Mouse (Mus musculus) activated CD4-positive, CD25-positive, alpha-beta regulatory T cell, adult 4 months (primary cell): ENCODE results near the gene Pdik1l. TPM values are rescaled to one million over a fixed set of nuclear protein-coding genes. Genes with fewer than 3 reads are reported as not detected.

Experiments used
- ATAC-seq: one replicate; pipeline ENCODE4 v1.8.0; 2017
- polyA plus RNA-seq, 2 experiments: library from polyadenylated mRNA; unstranded; fragments of 100-300 nt; shearing (Covaris generic); gene quantifications; one replicate each; pipeline ENCODE4 v1.2.1; 2017

The Pdik1l gene
- polyA plus RNA-seq, 2 experiments from 2014 or later: 17.2 to 19.1 TPM

DNA sequence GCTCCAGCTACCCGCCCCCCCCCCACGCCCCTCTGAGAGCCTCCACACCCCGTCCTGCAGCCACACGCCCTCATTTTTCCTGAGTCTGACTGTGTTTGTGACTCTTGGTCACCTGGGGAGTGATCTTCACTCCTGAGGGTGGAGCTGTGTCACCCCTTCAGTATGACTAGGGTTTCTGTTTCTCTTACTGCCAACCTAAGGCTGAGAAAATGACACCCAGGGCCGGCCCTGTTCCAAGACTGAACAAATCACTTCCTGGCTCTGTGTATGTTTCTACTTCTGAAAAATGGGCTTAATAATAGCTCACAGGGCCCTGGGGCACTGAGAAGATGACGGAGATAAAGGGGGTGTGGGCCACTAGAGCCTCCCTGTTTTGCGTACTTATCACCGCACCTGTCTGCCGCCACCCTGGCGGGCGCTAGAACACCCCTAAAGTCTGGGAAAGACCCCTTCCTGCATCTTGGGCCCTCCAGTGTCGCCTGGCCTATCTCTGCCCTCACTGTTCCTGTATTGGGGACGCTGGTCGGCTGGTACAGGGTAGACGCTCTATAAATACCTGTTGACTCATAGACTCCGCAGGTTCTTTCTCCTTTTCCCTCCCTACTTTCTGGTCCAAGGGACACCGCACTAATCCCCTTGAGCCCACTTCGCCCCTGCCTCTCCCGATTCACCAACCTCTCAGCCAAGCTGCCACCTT, 50.0 kb downstream of the Pdik1l start:
- no peak for ATAC-seq

DNA sequence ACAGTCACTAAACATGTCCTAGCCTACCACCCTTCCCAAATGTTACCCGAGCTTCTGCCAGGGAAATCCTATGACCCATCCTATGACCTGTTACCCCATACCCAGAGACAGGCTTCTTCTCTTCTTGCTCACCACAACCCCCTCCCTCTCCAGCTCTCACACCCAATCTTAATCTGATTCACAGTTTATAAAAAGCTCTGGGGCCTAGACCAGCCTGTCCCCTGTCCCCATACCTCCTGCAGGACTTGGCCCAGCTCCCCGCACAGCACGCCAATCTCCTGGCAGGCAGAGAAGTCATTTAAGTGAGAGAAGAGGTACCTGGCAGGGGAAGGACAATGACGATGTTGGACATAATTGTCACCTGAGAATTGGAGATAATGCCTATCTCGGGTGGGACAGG, 52.8 kb downstream of the Pdik1l start:
- no peak for ATAC-seq

DNA sequence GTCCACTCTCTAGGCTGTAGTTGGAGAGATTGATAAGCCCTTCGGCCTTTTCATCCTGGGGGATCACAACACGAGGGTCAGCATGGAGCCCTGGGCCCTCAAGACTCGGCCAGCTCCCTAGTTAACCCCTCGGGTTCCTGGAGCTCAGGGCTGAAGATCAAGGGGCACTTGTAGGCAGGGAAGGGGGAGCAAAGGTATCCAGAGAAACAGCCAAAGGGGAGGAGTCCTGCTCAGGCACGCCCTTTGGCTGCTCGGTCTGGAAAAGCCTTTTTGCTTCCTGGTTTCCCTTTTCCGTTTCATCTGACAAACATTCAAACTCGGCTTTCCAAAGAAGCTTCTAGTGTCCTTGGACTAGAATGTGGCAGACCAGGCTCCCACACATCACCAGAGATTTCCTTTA, 57.3 kb downstream of the Pdik1l start:
- ATAC-seq: no peak

DNA sequence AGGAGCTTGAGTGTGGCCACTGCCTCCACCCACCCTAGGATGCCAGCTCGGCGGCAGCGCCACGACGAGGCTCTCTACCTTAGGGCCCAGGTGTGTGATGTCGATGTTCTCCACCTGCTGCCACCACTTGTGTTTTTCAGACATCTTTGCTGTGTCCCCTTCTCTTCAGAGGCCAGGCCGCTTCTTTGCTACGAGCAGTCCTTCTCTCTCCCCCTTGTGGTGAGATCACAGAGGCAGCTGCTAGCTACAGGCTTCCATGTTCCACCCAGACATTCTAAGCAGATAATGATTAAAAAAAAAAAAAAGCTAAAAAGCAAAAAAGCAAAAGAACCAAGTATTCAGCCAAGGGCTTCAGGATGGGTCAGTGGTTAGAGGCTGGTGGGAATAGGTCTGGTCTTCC, 60.5 kb downstream of the Pdik1l start, which contains the start of gene Catsper4:
TSS of gene Catsper4 (minus strand) at position 190 of the 400 bp plus-strand sequence.
- ATAC-seq: no peak

Other genes starting within 250 kb of the Pdik1l start
- under 1 TPM; 0.33 to 0.37 TPM for gene Zfp683, start 234.1 kb downstream of the Pdik1l start, polyA plus RNA-seq
- gene Crybg2, start 227.1 kb downstream of the Pdik1l start, polyA plus RNA-seq: 10 to 100 TPM; 15.7 to 20.2 TPM
- 1,000 to 10,000 TPM; 3,607 to 4,442 TPM for gene Cd52, start 192.8 kb downstream of the Pdik1l start, polyA plus RNA-seq
- gene Ubxn11, start 185.3 kb downstream of the Pdik1l start, polyA plus RNA-seq: 10 to 100 TPM; 33.7 to 34.2 TPM
- 1,000 to 10,000 TPM; 1,097 to 1,279 TPM for gene Sh3bgrl3, start 159.1 kb downstream of the Pdik1l start, polyA plus RNA-seq
- 100 to 1,000 TPM in 1 of 2 experiments, 10 to 100 TPM in 1; 63.2 to 139 TPM for gene Cep85, start 100.8 kb downstream of the Pdik1l start, polyA plus RNA-seq
- under 1 TPM in 1 of 2 experiments, not detected in 1; 0.15 TPM for gene Gm7534, start 84.9 kb downstream of the Pdik1l start, polyA plus RNA-seq
- gene Catsper4, start 60.5 kb downstream of the Pdik1l start, polyA plus RNA-seq: not detected
- not detected for gene Cnksr1, start 49.5 kb downstream of the Pdik1l start, polyA plus RNA-seq
- gene E130218I03Rik, start 44.2 kb downstream of the Pdik1l start, polyA plus RNA-seq: 1 to 10 TPM in 1 of 2 experiments, under 1 TPM in 1; 0.37 to 6.4 TPM
- gene Zfp593, start 42.3 kb downstream of the Pdik1l start, polyA plus RNA-seq: 1 to 10 TPM; 5.1 to 6.4 TPM
- not detected for gene Gm30191, start 41.0 kb downstream of the Pdik1l start, polyA plus RNA-seq
- not detected for gene Grrp1, start 33.8 kb downstream of the Pdik1l start, polyA plus RNA-seq
- gene Trim63, start 27.2 kb upstream of the Pdik1l start, polyA plus RNA-seq: not detected
- gene Slc30a2, start 55.3 kb upstream of the Pdik1l start, polyA plus RNA-seq: under 1 TPM; 0.24 to 0.85 TPM
- gene Extl1, start 96.0 kb upstream of the Pdik1l start, polyA plus RNA-seq: 1 to 10 TPM in 1 of 2 experiments, under 1 TPM in 1; 0.16 to 1.4 TPM
- gene Pafah2, start 108.4 kb upstream of the Pdik1l start, polyA plus RNA-seq: under 1 TPM; 0.70 to 0.90 TPM
- 100 to 1,000 TPM; 262 to 341 TPM for gene Stmn1, start 180.4 kb upstream of the Pdik1l start, polyA plus RNA-seq
- gene Paqr7, start 208.8 kb upstream of the Pdik1l start, polyA plus RNA-seq: 10 to 100 TPM; 23.9 to 27.1 TPM
- gene Aunip, start 223.1 kb upstream of the Pdik1l start, polyA plus RNA-seq: 1 to 10 TPM in 1 of 2 experiments, under 1 TPM in 1; 0.70 to 3.2 TPM
- gene Mtfr1l, start 247.5 kb upstream of the Pdik1l start, polyA plus RNA-seq: 10 to 100 TPM; 86.0 to 87.7 TPM